Mouse (Mus musculus): ENCODE measurements around the gene Ppp1r1a. TPM values are rescaled to one million over a fixed set of nuclear protein-coding genes. Genes with fewer than 3 reads are reported as not detected.

Ppp1r1a gene
- polyA plus RNA-seq, 1 experiment from 2014 or later, result 7.1 TPM

DNA sequence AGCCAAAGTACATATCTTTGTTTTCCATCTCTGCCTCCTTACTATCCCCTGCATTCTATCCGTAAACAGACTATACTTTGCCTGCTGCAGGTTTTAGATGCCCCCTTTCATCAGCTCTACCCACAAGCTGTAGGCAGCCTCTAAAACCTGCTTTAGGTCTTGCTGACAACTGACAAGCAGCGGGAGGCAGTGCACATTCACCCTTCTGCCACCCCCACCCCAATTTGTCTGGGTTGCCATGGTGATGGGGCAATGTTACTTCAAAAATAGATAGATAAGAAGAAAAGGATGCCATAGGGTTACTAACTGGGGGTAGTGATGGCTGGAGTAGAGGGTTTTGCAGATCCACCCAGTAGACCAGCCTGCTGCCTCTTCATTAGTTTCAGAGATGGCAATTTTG lies 53.3 kb downstream of the Ppp1r1a start:
- ATAC-seq (ENCODE audit: low FRiP score, low TSS enrichment) (no peak), DNase-seq (ENCODE audit: low spot score) (no peak)
- Histone ChIP-seq H3K27ac (replicated peaks) (no peak overlapping the region), H3K4me1 (replicated peaks; ENCODE audit: control insufficient read depth, insufficient read depth) (0 out of 2 replicates have a peak, but pooled peaks cover 5% of the 10 kb centered on the region), H3K36me3 (ENCODE audit: control insufficient read depth, insufficient read depth, low read length) (no peaks in the 10 kb centered on the region), H3K9me3 (ENCODE audit: control insufficient read depth, low read length) (no peaks in the 10 kb centered on the region), H3K27me3 (ENCODE audit: control insufficient read depth, insufficient read depth, low read length) (no peaks in the 10 kb centered on the region), H3K9ac (ENCODE audit: low read length) (no peak overlapping the region), H3K4me2 (replicated peaks; ENCODE audit: low read depth) (no peak overlapping the region), H3K4me3 (ENCODE audit: low read depth, low read length) (no peak overlapping the region)
- no peak for TF ChIP-seq EP300 (optimal IDR thresholded peaks at IDR 0.05)
- no peak for TF ChIP-seq CTCF (IDR thresholded peaks at IDR 0.05; ENCODE audit: low read depth)
- 66% methylated on average over 2 of the region's 2 CpGs for WGBS

DNA sequence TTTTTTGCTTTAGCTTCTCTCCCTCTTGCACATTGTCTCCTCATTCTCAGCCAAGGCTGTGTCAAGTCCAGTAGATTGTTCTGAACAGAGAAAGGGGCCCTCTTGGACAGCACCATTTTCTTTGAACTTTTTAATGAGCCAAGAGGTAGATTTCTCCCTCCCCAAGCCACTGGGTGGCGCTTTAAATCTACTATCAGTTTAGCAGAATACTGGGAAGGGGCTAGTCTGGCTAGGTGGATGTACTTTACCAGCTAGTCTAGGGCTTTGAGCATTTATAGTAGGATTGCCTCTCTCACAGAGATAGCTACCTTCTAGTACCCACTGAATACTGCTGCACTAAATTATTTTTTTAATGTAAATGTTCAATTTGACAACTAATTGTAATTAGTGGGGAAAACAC lies 55.3 kb downstream of the Ppp1r1a start:
- no peak for DNase-seq (ENCODE audit: low spot score)

More for the DNA sequence above, 55.3 kb downstream of the Ppp1r1a start:
- Histone ChIP-seq H3K27ac (replicated peaks) (no peak overlapping the region), H3K9me3 (ENCODE audit: control insufficient read depth, low read length) (no peaks in the 10 kb centered on the region), H3K4me2 (replicated peaks; ENCODE audit: low read depth) (no peak overlapping the region), H3K36me3 (ENCODE audit: control insufficient read depth, insufficient read depth, low read length) (no peaks in the 10 kb centered on the region), H3K4me1 (replicated peaks; ENCODE audit: control insufficient read depth, insufficient read depth) (no peaks in the 10 kb centered on the region), H3K9ac (ENCODE audit: low read length) (no peak overlapping the region), H3K4me3 (ENCODE audit: low read depth, low read length) (no peak overlapping the region), H3K27me3 (ENCODE audit: control insufficient read depth, insufficient read depth, low read length) (no peaks in the 10 kb centered on the region)
- 18% methylated on average over 1 of the region's 1 CpGs for WGBS
- no peak for TF ChIP-seq EP300 (optimal IDR thresholded peaks at IDR 0.05)
- peak; percentile 69 for TF ChIP-seq CTCF (IDR thresholded peaks at IDR 0.05; ENCODE audit: low read depth)
- no peak for ATAC-seq (ENCODE audit: low FRiP score, low TSS enrichment)

Other genes starting within 250 kb of the Ppp1r1a start
- 0.30 and 0.46 TPM in 2 replicates for gene Gpr84, start 227.4 kb downstream of the Ppp1r1a start, polyA plus RNA-seq (2015; fragmentation: Nextera tagmentation; extraction: Ambion mirVana)
- 6.0 and 7.4 TPM in 2 replicates for gene Zfp385a, start 197.9 kb downstream of the Ppp1r1a start, polyA plus RNA-seq (2015; fragmentation: Nextera tagmentation; extraction: Ambion mirVana)
- 28.7 and 36.2 TPM in 2 replicates for gene Itga5, start 171.2 kb downstream of the Ppp1r1a start, polyA plus RNA-seq (2015; fragmentation: Nextera tagmentation; extraction: Ambion mirVana)
- not detected in 2 replicates for gene Gtsf1, start 107.5 kb downstream of the Ppp1r1a start, polyA plus RNA-seq (2015; fragmentation: Nextera tagmentation; extraction: Ambion mirVana)
- gene Gtsf2, start 89.5 kb downstream of the Ppp1r1a start, polyA plus RNA-seq (2015; fragmentation: Nextera tagmentation; extraction: Ambion mirVana), result not detected in 2 replicates
- gene Nckap1l, start 84.2 kb downstream of the Ppp1r1a start, polyA plus RNA-seq (2015; fragmentation: Nextera tagmentation; extraction: Ambion mirVana), result 1.5 and 1.6 TPM in 2 replicates
- 5.0 and 5.8 TPM in 2 replicates for gene Pde1b, start 35.0 kb downstream of the Ppp1r1a start, polyA plus RNA-seq (2015; fragmentation: Nextera tagmentation; extraction: Ambion mirVana)
- gene Glycam1, start 27.1 kb upstream of the Ppp1r1a start, polyA plus RNA-seq (2015; fragmentation: Nextera tagmentation; extraction: Ambion mirVana), result 1.7 and 3.4 TPM in 2 replicates
- not detected in 2 replicates for gene Mucl1, start 217.5 kb upstream of the Ppp1r1a start, polyA plus RNA-seq (2015; fragmentation: Nextera tagmentation; extraction: Ambion mirVana)

All from stomach, postnatal 0 days (tissue).